Mouse (Mus musculus): ENCODE results near the gene Akirin1.

Gene Akirin1

GRCm38 (mm10) chr4:123717574-123718433, 32.3 kb downstream of the Akirin1 start, which contains the start of gene Ndufs5:
Ndufs5 (minus strand) TSS chr4:123718202.
- peak; percentile 98 for DNase-seq

DNA sequence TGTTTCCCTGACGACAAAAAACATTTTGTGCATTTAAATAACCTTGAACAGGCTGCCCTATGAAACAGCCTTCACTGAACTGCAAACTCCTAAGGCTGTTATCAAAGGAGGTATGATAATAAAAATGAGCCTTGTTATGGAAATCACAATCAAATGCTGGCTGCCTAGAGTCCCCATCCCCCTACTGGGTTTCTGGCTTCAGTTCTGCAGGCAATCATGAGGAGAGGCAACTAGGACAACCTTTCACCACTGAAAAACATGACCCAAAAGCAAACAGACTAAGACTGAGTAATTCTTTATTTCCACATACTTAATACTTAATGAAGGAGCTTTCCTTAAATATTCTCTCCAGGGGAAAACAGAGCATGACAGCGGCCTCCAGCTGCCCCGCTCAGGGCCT, 37.7 kb downstream of the Akirin1 start:
- DNase-seq = no peak

- no peak for DNase-seq
These were observed 42.8 kb downstream of the Akirin1 start for GRCm38 (mm10) chr4:123707340-123707739.

- no peak for DNase-seq
These were observed 44.8 kb downstream of the Akirin1 start for GRCm38 (mm10) chr4:123705340-123705739.

DNA sequence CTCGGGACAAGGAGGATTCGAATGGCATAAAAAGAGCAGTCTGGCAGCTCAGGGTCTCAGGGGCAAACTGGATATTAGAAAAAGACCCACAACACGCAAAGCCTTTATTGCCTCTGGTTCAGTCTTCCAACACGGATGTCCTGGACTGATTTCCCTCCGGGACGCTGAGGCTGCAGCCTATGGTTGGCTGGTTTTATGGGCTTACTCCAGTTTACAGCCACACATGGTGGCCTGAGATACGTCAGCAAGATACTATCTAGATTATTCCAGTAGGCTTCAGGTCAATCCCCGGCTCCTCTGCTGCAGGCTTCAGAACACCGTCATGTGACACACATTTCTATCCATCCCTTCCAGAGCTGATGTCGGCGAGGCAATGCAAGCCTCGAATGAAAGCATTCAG, 56.8 kb downstream of the Akirin1 start:
- no peak for DNase-seq

GRCm38 (mm10) chr4:123692071-123692470, 58.1 kb downstream of the Akirin1 start:
- DNase-seq = no peak

- no peak for DNase-seq
These were observed 59.8 kb downstream of the Akirin1 start for GRCm38 (mm10) chr4:123690311-123690710.

DNA sequence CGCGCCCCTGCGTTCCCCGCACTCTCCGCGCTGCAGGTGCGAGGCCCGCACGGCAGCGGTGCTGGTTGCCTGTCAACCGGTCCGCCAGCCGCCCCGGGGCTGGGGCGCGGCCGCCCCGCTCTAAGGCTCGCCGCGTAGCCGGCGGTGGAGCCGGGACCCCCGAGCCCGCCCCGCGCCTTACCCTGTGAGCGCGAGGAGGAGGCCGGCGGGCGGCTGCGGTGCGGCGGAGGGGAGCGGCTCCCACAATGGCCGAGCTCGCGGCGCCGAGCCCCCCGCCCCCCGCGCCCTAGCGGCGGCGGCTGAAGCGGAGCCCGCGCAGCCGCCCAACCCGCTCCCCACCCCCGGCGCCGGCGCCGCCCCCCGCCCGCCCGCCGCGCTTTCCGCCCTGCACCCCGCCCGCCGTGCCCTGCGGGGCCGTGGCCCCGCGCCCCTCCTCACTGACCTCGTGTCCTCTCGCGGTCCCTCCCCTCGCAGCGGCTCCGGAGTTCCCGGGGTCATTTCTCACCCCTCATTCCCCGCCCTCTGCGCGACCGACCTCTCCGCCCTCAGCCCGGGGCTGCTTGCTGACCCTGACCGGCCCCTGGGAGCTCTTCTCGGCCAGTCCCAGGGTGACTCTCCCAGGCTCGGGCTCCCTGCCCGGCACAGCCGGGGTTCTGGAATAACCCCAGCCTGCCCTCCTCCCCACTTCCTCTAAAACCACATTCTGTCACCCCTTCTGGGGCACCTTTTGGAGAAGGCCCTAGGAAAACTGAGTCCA, 62.9 kb downstream of the Akirin1 start:
- peak; percentile 38 for DNase-seq

DNA sequence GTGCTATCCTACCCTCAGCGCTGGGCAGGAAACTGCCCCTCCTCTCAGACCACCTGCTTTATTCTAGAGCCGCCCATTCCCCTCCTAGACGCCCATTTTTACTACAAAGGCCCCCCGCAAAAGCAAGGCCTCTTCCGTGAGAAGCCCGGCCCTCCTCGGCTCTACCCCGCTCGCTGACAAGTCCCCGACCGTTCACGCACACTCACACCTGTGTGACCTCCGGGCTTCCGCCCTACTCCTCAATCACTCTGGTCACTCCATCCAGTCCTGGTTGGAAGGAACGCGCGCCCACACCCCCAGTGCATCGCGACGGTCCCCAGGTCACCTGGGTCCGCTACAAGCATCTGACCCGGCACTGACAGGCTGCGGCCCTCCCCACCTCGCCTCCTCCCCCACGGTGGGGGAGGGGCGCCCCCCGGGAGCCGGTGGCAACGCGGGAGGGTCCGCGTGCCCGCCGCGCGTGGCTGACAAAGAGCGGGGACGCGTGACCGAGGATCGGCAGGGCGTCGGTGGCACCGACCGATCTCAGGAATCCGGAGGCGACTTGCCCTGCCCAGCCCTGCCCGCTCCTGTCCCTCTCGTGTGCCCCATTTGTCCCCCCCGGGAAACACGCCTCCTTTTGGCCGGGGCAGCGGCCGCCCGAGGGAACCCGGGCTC, 63.6 kb downstream of the Akirin1 start:
- DNase-seq = no peak

GRCm38 (mm10) chr4:123685506-123686242, 64.5 kb downstream of the Akirin1 start:
- DNase-seq = no peak

DNA sequence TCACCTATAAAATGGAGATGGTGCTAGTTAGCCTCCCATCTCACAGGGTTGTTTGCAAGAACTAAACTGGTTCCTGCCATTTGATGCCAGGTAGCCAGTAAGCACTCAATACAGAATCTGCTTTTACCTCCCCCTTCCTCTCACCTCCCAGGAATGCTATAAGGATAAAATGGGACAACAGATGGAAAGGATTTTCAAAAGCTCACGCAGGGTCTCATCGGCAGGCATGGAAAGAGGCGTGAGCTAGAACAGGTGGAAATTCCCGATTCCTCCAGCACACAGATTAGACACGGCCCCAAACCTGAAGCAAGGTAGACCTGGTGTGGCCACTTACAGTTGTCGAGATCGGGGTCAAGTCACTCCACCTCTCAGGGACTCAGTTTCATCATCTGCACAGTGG, 65.1 kb downstream of the Akirin1 start:
- no peak for DNase-seq

All from lung, postnatal 14 days (tissue).